Mouse (Mus musculus) thymus, adult 2 months (tissue): ENCODE measurements around the gene Tnfrsf13b. TPM values are rescaled to one million over a fixed set of nuclear protein-coding genes. Genes with fewer than 3 reads are reported as not detected.

Experiments
- DNase-seq: peaks from one replicate; pipeline ENCODE4 v3.0.0; 2021
- H3K27ac ChIP-seq: fragments of 200-500 bp; 2 replicates; pipeline ENCODE4 v1.5.1; 2012; ENCODE audit warnings: low read length, control low read depth; ENCODE audit not compliant: control insufficient read depth, insufficient read depth
- H3K27me3 ChIP-seq: fragments of 200-500 bp; 2 replicates; pipeline ENCODE4 v1.6.1; 2012; ENCODE audit warnings: mild to moderate bottlenecking, low read length, moderate library complexity, mixed read lengths; ENCODE audit not compliant: control insufficient read depth, insufficient read depth
- H3K36me3 ChIP-seq: fragments of 200-500 bp; 2 replicates; pipeline ENCODE4 v1.6.1; 2012; ENCODE audit warnings: mild to moderate bottlenecking, low read length, moderate library complexity; ENCODE audit not compliant: control insufficient read depth, insufficient read depth
- H3K4me1 ChIP-seq: fragments of 200-500 bp; replicated peaks from 2 replicates; pipeline ENCODE4 v1.6.1; 2012; ENCODE audit warnings: low read length; ENCODE audit not compliant: control insufficient read depth, insufficient read depth
- H3K4me3 ChIP-seq: fragments of 200-500 bp; 2 replicates; pipeline ENCODE4 v1.5.1; 2012; ENCODE audit warnings: mild to moderate bottlenecking, low read length, control low read depth, moderate library complexity; ENCODE audit not compliant: control insufficient read depth, insufficient read depth
- CTCF ChIP-seq: fragments of 200-500 bp; IDR thresholded peaks from 2 replicates; pipeline ENCODE4 v1.5.1; 2012; ENCODE audit warnings: mild to moderate bottlenecking, control low read depth, low read length, moderate library complexity, borderline replicate concordance; ENCODE audit not compliant: control insufficient read depth, poor library complexity, insufficient read depth; ENCODE audit errors: extremely low read depth
- POLR2A ChIP-seq: fragments of 200-500 bp; IDR thresholded peaks from 2 replicates; pipeline ENCODE4 v1.6.1; 2012; ENCODE audit warnings: mild to moderate bottlenecking, low read length, control low read depth, moderate library complexity; ENCODE audit not compliant: control insufficient read depth, poor library complexity, insufficient read depth; ENCODE audit errors: extremely low read depth
- whole genome bisulfite sequencing: fragments of 180-500 bp; shearing (Covaris S2); methylation state at CpG from one replicate; pipeline ENCODE4 v1.1.7; 2018; 5-methylcytosine and 5-hydroxymethylcytosine counted together
- polyA plus RNA-seq: library from polyadenylated mRNA; depleted of rRNA; stranded (reverse); fragments of >200 nt; gene quantifications from 2 replicates; pipeline ENCODE4 v1.2.3, GENCODE M21; 2012

Tnfrsf13b gene
- polyA plus RNA-seq, 1 experiment = 134 TPM

DNA sequence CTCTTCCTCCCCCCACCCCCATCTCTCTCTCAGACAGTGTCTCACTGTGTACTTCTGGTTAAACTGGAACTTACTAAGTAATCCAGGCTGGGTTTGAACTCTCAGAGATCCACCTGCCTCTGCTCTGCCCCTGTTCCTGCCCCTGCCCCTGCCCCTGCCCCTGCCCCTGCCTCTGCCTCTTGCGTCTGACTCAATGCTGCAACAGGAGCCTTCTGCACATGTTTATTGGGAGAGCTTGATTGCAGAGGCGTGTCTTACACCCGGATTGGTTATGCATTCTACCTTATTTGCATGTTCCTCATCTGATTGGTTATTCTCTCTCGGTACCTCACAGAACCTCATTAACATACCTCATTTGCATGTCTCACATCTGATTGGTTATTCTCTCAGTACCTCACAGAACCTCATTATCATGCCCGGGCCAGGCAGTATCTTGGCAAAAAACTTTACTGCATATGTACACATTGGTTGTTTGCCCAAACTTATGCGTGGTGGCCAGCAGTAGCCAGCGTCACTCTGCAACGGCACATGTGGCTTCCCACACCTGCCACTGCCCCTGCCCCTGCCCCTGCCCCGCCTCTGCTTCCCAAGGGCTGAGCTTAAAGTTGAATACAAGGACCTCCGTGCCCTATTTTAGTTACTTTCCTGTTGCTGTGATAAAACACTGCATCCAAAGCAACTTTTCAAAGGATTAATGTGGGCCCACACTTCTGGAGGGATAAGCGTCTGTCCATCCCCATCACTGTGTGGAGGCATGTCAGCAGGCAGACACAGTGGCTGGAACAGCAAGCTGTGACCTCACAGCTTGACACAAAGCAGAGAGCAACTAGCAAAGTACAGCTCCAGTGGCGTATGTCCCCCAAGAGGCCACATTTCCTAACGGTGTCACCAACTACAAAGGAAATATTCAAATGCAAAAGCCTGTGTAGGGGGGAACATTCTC lies 23.9 kb upstream of the Tnfrsf13b start:
- Histone ChIP-seq H3K4me1 (no peaks in the 10 kb centered on the region), H3K27ac (no peak overlapping the region), H3K36me3 (no peaks in the 10 kb centered on the region), H3K4me3 (no peak overlapping the region), H3K27me3 (no peaks in the 10 kb centered on the region)
- TF ChIP-seq CTCF (no peak), POLR2A (no peak)
- WGBS = 85% methylated on average over 13 of the region's 13 CpGs
- DNase-seq = no peak

GRCm38 (mm10) chr11:61104241-61104901 lies 22.2 kb upstream of the Tnfrsf13b start:
- Histone ChIP-seq H3K36me3 (no peaks in the 10 kb centered on the region), H3K4me3 (no peak overlapping the region), H3K27me3 (no peaks in the 10 kb centered on the region), H3K27ac (no peak overlapping the region), H3K4me1 (no peaks in the 10 kb centered on the region)
- no peak for TF ChIP-seq POLR2A
- peak; percentile 92 for TF ChIP-seq CTCF
- peak; percentile 76 for DNase-seq
- WGBS = 27% methylated on average over 20 of the region's 20 CpGs

DNA sequence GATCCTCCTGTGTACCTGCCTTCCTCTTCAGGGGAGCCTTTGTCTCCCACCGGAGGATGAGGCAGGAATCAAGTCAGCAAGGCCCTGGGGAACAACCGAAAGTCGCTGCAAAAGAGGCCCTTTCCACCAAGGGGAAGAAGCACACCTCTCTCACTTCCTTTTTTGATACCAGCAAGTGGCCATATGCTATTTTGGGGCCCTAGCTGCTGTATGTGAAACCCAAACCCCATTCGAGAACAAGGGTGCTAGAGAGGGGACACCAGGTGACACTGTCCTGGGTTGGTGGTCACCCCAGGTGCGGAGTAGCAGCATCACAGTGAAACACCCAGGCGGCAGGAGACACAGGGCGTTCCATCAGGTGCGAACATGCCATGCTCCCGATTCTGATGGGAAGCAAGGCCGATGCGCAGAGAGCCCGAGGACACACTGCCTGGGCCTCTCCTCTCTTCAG lies 17.6 kb upstream of the Tnfrsf13b start:
- H3K27me3 ChIP-seq = no peaks in the 10 kb centered on the region
- no peak overlapping the region for H3K27ac ChIP-seq
- WGBS = 57% methylated on average over 12 of the region's 12 CpGs
- H3K4me3 ChIP-seq = no peak overlapping the region
- TF ChIP-seq POLR2A = no peak
- TF ChIP-seq CTCF = no peak
- H3K4me1 ChIP-seq = no peaks in the 10 kb centered on the region
- H3K36me3 ChIP-seq = no peaks in the 10 kb centered on the region
- no peak for DNase-seq

DNA sequence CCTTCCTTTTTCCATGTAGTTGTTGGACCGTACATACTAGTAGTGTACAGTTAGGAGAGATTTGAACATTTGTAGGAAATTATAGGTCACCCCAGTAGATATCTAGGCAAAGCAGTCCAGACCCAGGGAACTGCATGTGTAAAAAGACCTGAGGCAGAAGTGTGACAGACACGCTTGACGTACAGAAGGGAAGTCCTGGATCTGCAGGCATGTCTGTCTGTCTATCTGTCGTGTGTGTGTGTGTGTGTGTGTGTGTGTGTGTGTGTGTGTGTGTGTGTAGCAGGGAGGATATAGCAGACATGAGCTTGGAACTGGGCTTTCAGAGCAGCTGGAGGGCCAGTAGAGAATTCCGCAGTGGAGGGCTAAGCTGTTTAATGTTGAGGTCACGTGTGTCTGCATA lies 16.8 kb upstream of the Tnfrsf13b start:
- 90% methylated on average over 6 of the region's 6 CpGs for WGBS
- no peaks in the 10 kb centered on the region for H3K4me1 ChIP-seq
- DNase-seq = no peak
- no peaks in the 10 kb centered on the region for H3K27me3 ChIP-seq
- H3K36me3 ChIP-seq = no peaks in the 10 kb centered on the region
- TF ChIP-seq POLR2A (no peak), CTCF (no peak)
- H3K4me3 ChIP-seq = no peak overlapping the region
- H3K27ac ChIP-seq = no peak overlapping the region

GRCm38 (mm10) chr11:61110113-61110512 lies 16.4 kb upstream of the Tnfrsf13b start:
- no peak for DNase-seq
- Histone ChIP-seq H3K36me3 (no peaks in the 10 kb centered on the region), H3K4me1 (no peaks in the 10 kb centered on the region), H3K27me3 (no peaks in the 10 kb centered on the region), H3K27ac (no peak overlapping the region), H3K4me3 (no peak overlapping the region)
- TF ChIP-seq POLR2A = no peak
- no peak for TF ChIP-seq CTCF
- WGBS = 97% methylated on average over 10 of the region's 10 CpGs

DNA sequence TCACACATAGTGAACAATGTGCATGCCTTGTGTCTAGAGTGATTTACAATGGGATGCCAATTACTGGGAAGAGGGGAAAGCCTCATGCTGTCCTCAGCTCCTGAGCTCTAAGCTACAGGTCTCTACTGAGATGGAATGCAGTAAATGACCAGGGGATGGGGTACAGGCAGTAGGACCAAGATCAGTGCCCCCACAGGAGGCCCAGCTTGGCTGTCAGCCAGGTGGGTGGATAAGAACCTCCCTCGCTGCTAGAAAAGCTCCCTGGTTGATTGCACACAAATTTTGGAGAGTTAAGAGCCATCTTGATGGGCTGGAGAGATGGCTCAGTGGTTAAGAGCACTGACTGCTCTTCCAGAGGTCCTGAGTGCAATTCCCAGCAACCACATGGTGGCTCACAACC lies 15.6 kb upstream of the Tnfrsf13b start:
- 81% methylated on average over 1 of the region's 1 CpGs for WGBS
- H3K4me1 ChIP-seq = no peaks in the 10 kb centered on the region
- DNase-seq = no peak
- H3K27me3 ChIP-seq = no peaks in the 10 kb centered on the region
- H3K36me3 ChIP-seq = no peaks in the 10 kb centered on the region
- TF ChIP-seq CTCF = no peak
- no peak for TF ChIP-seq POLR2A
- no peak overlapping the region for H3K4me3 ChIP-seq
- H3K27ac ChIP-seq = no peak overlapping the region
